Mouse (Mus musculus) urinary bladder, adult 18-20 months (tissue): ENCODE measurements around the gene Gm48552.

ENCODE experiments used
- DNase-seq, 2 experiments: peaks; one replicate each; pipeline ENCODE4 v3.0.0; 2022; ENCODE audit warnings: low spot score in 2 of 2, mixed read lengths in 2 of 2

Gm48552 gene

GRCm38 (mm10) chr10:81419111-81419928 is 30.5 kb downstream of the Gm48552 start:
- peak in 1 of 2 experiments; percentile 1 for DNase-seq

DNA sequence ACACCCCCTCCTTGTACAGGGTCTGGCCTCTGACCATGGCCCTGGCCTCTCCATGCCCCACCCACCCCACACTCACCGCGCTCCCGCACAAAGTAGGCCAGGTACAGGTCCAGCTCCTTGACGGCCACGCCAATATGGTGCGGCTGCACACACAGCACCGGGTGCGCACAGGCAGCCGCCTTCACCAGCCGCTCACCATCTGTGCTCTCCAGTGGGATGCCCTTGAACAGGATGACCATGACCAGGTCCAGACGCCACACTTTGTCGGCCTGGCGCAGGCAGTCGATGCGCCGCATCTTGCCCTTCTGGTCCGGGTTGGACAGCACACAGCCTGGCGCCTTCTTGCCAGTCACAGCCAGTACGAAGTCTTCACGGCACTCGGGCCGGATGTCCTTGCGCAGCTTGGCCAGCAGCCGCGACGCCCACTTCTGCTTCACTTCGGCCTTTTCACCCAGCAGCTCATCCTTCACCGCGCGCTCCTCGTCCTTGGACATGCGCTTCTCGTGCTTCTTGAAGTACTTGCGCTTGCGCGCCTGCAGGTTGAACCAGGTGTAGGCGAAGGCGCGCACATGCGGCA is 31.5 kb downstream of the Gm48552 start:
- DNase-seq: peak in 1 of 2 experiments; percentile 2

- peak in 1 of 2 experiments; percentile 3 for DNase-seq
These were observed 32.4 kb downstream of the Gm48552 start for GRCm38 (mm10) chr10:81421041-81421796.

GRCm38 (mm10) chr10:81421797-81422100 is 32.9 kb downstream of the Gm48552 start:
- DNase-seq: peak in 1 of 2 experiments; percentile 0

DNA sequence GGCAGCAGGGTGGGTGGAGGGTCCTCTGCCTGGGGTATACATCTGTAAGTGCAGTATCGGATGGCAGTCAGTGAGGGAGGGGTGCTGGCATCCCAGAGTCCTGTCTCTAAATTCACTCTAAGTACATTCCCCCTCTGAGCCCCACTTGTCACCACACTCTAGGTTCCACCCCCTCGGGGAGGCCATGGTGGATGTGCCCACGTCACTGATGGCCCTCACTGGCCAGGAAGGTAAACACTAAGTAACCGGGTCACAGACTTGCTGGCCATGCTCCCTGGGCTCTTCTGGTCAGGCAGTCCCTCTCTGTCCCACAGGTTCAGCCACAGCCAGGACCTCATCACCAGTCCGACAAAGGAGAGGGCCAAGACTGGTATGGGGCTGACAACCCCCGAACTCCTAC is 33.4 kb downstream of the Gm48552 start:
- DNase-seq: no peak

DNA sequence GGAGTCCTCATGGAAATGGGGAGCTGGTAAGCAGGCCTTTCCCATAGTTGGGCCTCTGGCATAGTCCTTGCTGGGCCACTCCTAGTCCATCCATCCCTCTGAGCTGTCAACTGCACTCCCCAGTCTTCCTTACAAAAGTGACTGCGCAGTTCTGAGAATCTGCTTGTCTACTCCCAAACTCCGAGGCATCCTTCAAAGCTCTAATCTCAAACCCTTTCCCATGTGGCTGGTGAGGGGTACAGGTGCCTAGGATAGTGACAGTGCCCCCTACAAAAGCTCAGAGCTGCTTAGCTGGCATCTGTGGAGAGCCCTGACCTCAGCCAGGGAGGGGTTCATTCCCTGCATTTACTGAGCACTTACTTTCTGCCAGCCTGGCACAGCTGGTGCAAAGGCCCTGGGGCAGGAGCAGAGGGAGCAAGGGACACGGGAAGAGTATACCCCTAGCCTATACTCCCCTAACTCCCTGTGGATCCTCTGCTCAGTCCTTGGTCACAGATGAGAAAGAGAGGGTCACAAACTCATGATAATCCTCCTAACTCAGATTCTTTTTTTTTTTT is 33.9 kb downstream of the Gm48552 start:
- DNase-seq: no peak

GRCm38 (mm10) chr10:81423476-81424245 is 34.9 kb downstream of the Gm48552 start:
- no peak for DNase-seq

- peak in 1 of 2 experiments; percentile 17 for DNase-seq
These were observed 35.6 kb downstream of the Gm48552 start for GRCm38 (mm10) chr10:81424246-81425051.

DNA sequence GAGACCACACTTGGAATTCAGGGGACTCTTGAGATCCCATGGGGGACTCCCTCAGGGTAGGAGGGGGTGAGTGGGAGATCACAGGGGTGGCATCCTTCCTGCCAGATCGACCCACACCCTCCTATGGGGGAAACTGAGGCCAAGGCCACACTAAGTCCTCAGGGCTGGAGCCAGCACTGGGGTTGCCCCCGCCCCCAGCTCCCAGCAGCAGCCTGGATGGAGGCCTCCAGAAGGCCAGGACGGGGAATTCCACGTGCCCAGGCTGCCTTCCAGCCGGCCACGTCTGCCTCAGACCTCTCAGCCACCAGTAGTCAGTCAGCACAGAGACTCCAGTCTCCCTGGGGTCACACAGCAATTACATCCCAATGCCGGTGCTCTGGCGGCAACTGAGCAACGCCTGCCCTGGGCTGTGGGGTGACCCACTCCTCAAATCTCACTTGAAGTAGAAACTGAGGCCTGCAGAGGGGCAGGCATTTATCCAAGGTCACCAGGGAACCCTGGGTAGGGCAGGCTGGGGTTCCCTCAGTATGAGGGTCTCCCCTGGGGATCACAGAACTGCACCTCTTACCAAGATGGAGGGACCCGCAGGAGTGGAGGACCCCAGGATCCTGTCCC is 36.5 kb downstream of the Gm48552 start:
- no peak for DNase-seq

DNA sequence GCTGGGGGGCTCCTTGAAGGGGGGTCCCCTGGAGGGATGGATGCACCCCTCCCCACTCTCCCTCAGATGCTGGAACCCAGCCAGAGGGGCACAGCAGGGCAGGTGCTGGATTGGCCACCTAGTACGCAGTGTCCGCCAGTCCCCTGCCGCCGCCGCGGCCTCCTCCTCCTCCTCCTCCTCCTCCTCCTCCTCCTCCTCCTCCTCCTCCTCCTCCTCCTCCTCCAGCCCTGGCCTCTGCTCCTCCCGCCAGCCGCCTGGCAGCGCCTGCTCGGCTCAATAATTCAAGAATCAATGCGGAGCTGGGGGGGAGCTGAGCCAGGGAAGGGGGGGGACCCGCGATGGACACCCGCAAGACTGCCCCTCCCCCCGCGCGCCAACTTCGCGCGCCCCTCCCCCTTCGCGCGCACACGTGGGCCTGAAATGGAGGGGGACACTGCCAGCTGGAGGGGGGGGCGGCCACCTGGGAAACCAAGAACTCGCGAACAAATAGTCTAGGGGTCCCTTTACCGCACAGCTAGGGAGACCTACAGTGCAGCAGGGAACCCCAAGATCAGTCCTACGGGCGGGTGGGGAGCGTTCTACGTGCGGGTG is 37.4 kb downstream of the Gm48552 start:
- no peak for DNase-seq

DNA sequence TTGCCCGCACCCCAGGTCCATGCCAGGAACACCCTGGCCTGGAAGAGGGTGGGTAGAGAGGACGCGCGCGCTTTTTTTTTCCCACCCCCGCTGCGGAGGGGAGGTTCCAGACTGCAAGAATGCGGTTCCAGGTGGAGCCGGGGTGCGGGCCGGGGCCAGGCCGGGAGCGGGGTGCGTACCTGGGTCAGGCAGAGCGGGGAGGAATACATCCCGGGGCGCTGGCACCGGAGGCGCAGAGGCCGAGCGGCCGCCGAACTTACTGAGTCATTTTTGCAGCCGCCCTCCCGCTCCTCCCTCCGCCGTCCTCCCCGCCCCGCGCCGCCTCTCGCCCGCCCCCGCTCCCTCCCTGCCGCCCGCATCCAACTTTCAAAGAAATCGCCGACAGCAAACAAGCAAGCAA is 38.1 kb downstream of the Gm48552 start:
- DNase-seq: peak in 1 of 2 experiments; percentile 70

- no peak for DNase-seq
These were observed 38.5 kb downstream of the Gm48552 start for GRCm38 (mm10) chr10:81427327-81427726.

GRCm38 (mm10) chr10:81427804-81428506 is 39.1 kb downstream of the Gm48552 start:
- DNase-seq: no peak

- DNase-seq: no peak
These were observed 39.7 kb downstream of the Gm48552 start for GRCm38 (mm10) chr10:81428507-81428870.

GRCm38 (mm10) chr10:81429092-81429491 is 40.3 kb downstream of the Gm48552 start:
- no peak for DNase-seq

DNA sequence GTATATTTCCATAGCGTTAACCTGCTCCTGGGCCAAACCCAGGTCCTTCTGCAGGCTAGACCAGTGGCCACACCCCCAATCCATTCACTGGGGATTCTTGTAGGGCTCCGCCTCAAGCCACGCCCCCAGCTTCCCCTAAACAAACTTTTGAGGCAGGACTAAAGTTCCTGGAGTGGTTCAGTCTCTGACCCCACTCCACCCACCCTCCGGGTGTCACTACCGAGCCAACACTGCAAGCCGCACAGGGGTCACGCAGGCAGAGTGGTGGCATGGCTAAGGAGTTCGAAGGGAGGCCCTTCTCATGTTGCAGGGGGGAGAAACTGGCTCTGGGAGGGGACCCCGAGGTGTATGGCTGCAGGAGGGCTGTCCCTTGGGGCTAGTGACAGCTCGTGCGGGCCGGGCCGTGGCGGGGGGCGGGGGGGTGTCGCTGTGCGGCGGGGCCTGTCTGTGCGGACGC is 40.8 kb downstream of the Gm48552 start:
- DNase-seq: peak; percentile 75 to 82

DNA sequence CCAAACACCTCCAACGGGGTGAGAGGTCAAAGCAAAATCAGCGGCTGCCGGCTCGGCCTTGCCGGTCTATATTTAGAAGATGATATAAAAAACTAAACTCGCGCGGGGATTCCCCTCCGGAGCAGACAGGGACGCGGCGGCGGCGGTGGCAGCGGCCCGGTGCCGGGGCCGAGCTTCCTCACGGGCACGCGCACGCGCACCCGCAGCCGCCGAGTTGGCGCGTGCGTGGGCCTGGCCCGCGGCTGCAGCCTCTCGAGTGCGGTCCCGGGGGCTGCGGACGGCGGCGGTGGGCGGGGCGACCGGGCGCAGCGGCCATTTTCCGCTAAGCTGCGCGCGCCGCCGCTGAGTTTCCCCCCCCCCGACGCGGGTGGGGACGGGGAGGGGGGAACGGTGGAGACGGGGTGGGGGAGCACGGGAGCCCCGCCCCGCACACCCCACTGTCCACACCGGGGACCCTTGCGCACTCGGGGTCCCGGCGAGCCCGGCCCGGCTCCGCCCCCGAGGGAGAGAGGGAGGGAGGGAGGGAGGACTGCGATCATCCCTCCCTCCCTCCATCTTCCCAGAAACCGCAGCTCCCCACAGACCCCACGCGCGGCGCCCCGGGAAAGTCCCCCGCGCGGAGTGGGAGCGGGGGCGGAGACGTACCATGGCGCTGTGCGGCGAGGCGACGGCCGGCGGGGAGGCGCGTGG is 41.5 kb downstream of the Gm48552 start:
- peak; percentile 64 to 72 for DNase-seq

GRCm38 (mm10) chr10:81430831-81431525 is 42.2 kb downstream of the Gm48552 start:
- no peak for DNase-seq
